Mouse (Mus musculus) kidney, postnatal 14 days (tissue): Measurements from ENCODE around the gene Gm5108.

ENCODE experiments used
- DNase-seq: peaks from one replicate; pipeline ENCODE4 v3.0.0; 2022; ENCODE audit warnings: mixed read lengths

The Gm5108 gene

DNA sequence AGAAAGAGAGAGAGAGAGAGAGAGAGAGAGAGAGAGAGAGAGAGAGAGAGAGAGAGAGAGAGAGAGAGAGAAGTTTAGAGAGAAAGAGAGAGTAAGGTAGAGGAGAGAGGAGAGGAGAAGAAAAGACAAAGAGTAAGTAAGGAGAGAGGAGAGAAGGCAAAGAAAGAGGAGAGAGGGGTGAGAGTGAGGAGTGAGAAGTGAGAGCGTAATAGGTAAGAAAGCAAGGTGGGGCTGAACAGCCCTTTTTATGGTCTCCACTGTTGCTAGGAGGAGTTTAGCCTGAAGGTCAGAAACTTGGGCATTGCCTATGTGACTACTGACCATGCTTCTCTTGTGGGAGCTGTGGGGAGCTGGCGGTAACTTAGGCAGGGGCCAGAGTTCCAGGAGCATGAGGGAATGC, at the start of gene Gm5108:
Gm5108 (plus strand) TSS at position 301 of the 400 bp plus-strand sequence.
- no peak for DNase-seq

DNA sequence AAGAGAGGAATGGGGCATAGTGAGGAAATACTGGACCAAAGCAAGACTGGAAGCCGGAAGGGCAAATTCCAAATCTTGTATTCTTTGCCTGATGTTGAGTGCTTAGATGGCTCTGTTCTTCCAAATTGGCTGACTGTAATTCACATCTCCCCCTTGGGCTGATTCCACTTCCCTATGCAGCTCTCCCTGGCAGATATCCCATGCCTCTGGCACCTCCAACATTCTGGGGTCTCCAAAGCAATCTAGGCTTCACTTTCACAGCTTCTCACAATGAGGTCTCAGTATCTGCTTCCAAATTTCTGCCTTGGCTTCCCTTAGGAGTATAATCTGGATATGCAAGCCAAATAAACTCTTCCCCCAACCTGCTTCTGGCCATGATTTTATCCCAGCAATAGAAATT, 42.5 kb upstream of the Gm5108 start:
- DNase-seq = no peak

DNA sequence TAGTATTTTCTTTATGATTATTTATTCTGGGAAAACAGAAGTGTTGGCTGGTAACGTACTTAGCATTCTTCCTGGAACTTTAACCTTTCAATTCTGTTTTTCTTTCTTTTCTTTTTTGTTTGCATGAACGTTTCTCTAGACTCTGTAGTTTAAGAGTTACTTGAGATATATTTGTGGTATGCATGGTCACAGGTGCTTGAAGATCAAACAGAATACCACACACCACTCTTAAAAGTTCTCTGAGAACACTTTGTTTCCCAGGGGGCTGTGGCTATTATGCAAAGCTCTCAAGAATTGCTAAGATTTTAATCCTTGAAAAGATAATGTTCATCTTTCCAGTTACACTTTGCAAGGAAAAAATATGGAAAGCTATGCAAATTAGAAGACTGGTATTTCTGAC, 36.9 kb upstream of the Gm5108 start:
- no peak for DNase-seq

DNA sequence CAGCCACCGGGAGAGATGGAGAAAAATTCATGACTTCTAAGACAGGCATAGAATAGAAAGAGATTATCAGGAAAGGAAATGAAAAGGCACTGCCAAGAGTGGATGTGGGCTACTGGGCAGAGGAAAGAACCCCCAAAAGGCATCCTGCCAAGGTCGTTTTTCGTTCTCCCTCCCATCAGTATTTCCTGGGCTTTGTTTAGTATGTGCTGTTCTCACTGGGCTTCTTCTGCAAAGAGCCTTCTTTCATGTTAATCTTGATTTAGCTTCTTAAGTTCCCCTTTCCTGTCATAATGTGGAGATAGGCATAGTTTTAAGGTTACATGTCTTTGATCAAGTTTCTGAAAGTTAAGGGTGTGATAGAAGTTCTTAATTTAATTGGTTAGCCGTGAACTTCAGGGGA, 10.9 kb upstream of the Gm5108 start:
- DNase-seq = no peak

DNA sequence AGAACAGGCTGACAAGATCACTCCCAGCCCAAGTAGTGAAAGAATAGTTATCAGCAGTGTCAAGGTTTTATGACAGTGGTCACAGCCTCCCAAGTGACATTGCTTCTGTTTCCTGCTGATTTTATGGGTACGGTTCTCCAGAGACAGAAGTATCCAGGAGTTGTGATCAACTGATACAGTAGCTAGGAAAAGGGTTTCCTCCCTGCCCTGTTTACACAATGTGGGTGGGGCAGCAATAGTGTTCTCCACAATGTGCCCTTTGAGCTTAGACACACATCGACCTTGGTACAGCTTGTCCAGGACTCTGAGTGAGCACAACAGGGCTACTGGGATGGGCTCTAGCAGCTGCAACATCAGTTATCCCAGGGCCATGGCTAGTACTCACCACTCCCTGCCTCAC, 9.8 kb upstream of the Gm5108 start:
- no peak for DNase-seq

DNA sequence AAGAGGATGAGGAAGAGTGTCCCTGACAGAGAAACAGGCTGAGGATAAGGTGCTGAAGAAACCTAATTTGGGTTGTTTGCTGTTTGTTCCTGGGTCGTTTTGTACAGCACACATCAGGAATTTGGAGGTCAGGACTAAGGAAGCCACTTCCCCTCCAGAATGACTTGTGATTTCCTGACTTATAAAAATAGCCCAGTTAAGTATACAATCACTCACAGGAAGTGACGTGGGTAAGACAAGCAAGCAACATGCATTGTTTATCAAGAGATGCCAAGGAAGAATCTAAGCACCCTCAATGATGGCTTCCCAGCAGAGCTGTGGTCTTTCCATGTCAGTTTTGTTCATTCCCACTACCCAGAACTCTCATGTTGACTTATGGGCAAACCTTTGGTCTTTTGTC, 1.7 kb downstream of the Gm5108 start:
- DNase-seq = peak; percentile 12

DNA sequence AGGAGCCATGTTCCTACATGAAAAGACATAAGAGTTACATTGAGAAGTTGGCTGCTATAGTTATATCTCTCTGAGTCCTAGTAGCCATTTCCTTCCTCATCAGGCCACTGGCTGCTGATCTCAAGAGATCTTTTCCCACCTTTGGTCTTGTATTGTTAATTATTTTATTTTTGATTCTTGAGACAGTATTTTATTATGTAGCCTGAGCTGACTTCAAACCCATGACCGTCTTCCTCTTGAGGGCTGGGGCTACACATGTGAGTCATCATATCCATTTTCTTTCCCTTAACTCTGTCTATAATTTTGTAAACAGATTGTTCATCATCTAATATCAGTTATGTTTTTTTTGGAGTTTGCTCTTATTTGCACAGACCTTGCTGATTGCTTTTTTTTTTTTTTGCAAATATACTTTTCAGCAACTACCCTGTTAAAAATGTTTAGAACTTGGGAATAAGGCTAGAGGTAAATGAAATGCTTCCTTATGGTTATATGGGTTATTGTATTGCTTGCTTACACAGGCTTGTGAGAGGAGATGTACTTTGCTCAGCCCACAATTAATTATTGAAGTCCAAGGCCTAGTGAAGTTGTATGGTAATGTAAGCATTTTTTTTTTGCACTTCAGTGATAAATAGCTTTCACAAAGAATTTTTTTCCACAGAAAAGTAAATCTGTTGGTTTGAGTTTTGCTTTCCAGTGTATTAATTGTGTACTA, 2.8 kb downstream of the Gm5108 start:
- DNase-seq = no peak

DNA sequence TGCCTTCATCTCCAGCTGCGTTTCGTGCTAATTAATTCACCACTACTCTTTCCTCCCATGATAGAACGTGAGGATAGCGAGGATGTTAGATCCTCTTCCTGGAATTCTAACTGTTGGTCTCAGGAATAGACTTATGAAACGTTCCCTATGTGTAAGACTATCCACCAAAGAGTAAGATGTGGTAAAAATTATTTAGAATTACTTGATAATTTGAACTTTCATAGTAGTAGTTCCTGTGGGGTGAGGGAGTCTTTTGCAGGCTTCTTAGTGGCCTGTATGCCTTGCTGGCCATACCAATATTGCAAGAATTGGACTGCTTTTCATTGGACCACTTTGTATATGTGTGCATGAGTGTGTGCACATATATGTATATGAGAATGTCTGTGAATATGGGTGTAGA, 4.9 kb downstream of the Gm5108 start, which contains the start of gene Gm21905:
Gm21905 (minus strand) TSS at position 101 of the 400 bp plus-strand sequence.
- DNase-seq = no peak

DNA sequence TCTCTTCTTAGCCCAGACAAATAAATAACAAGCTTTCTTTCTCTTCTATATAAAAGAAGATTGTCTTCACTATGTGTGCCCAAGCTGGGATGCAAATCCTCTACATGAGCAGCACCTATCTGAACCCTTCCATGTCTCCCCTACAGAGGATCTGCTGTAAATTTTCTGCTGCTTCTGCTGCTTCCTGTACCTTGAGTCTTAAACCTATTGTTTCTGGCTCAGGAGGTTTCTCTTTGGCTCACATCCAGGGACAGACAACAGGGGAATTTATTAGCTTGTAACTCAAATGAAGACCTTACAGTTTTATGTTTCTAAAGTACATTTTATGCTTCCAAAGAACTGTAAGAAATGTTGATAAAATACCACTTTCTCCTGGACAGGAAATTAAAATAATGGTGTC, 5.5 kb downstream of the Gm5108 start:
- DNase-seq = peak; percentile 58

DNA sequence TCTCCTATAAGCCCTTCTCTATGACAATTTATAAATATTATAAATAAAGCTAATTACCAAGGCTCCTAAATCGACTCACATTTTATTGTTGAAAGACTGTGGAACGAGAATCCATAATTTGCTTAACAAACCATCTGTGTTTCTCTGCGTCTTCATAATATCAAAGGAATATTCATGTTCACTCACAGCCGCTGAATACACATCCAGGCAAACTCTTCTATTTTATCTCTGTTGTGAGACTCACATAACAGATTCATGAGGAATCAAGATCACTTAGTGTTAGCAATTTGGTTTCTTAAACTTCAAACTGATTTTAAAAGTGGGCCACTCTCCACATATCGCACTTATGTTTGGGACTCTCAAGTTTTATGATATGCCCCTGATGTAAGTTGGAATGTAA, 6.6 kb downstream of the Gm5108 start:
- DNase-seq = no peak

DNA sequence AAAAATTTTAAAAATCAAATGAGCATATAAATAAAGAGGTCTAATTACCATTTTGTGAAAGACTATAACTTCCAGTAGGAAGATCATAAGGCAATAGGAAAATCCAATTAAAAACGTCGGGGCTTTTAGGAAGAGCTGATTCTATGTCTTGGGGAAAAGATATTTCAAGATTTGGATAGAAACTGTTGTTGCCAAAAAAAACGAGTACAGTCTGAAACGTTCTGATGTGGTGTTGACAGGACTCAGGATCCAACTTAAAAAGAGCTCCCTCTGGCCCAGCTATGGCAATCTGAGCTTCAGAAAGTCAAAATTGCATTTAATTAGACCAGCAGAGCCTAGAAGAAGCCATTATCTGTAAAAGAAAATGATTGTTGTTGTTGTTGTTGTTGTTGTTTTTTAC, 12.6 kb downstream of the Gm5108 start:
- no peak for DNase-seq

DNA sequence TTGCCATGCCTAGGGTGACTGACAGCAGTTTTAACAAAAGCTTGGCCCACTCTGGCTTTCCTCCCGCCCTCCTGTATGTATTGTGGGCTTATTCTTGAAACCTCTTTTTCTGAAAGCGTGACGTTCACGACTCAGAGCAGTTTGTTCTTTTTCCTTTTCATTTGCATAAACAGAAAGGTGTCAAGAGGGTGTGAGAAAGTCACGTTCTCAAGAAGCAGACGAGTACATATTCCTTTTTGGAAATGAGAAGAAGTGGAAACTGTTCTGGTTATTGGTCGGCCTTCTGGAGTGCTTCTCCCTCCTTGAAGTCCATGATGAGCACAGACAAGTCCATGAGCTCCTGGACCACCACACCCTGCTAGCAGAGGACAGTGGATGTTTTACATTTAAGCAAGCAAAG, 14.0 kb downstream of the Gm5108 start:
- DNase-seq = no peak

DNA sequence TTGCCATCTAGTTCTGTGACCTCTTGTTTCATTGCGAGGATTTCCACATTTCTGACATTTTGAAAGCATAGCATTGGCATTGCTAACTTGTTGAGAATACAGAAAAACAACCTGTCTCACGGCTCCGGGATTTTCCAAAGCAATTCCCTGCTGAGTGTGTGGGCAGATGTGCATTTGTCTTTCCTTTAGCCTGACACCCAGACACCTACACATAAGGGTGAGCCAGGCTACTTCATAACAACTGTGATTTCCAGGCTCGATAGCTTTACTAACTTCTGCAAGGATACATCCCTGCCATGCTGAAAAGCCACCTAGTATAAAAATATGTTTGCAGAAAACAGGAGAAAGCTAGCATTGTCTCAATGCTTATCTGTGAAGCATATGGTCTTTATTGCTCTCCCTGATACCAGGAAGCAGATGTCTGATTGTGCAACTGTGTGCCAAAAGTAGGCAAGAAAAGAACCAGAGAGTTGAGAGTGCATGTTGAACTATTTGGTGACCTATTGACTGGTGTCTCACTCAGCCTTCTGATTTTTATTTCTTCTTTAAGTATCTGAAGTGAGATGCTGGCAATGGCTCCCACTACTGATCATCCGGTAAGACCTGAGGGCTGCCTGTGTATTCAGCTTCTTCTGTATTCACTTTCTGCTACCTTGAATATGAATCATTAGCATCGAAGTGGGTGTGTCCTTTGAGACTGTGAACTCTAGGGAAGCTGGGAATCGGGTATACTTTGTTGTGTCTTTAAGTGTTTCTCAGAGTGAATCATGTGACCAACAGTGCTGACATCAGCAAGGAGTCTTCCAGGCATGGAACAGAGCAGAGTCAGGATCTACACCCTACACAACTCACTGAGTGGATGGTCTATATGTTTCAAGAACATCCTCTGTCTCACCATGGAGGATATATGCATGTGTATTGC, 20.5 kb downstream of the Gm5108 start:
- no peak for DNase-seq

DNA sequence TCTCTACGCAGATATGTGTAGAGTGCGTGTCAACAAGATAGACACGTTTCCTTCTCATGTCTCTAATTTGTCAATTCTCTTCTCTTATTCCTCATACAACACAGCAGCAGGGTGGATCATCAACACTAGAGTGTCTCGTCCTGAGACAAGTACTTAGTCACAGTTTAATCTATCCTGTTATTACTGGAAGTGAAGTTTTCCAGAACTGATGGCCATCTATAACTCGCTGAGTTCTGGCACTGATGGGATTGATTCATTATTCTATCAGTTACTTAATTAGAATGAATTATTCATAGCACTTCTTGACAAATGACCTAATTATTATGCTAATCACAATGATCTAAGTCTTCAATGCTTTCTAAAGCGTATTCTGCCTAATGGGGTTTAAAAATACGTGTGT, 28.1 kb downstream of the Gm5108 start:
- no peak for DNase-seq

DNA sequence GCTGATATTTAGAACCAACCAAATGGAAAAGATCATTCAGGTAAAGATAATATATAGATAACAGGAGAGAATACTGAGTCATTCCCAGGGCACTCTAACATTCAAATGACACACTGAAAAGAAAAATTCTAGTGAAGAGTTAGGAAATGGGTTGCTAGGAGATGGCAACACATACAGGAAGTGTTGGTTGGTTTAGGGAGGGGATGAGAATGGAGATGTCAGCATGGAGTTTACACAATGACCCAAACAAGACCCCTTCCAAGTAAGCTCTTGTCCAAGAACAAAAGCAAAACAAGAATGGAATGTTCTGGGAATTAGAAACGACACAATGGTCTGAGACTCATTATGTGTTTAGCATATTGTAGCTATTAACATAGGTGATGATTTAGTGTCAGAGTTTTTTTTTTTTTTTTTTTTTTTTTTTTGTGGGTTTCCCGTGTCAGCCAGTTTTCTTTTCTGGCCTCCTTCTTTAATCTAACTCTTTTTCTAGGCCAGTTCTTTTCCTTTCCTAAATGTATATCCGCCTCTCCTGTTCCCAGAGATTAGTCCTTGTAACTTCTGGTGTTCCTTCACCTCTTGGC, 40.6 kb downstream of the Gm5108 start:
- DNase-seq = no peak

DNA sequence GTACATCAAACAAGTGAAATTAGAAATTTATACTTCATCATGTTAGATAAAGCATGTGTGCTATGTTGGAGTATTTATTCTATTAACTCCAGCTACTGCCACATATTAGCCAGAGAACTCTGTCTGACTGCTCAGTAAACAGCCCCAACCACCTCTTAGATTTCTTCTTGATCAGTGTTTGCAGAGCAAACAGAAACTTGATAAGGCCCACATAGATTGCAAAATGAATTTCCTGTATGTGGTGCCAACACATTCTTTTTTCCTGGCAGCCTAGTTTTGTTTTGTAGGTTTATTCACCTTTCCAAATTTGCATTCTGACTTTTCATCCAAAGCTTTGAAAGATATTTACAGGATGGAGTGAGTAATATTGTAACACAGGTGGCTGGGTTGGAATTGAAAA, 49.0 kb downstream of the Gm5108 start:
- DNase-seq = no peak

DNA sequence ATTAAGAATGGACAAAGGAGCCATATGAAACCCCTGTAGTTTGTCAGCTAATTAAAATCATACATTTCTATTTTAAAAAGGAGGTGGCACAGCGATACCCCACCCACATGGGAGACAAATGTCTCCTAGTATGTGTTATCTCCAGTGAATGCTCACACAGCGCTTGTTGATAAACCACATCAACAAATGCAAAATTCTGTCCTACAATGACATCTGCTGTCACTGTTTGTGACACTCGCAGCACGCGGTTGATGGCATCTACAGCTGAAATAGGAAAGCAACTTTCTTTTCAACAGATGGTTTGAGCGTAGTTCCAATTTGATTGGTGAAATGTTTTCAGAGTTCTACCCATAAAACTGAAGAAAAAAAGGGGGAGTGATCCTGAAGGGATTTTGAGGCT, 61.1 kb downstream of the Gm5108 start:
- DNase-seq = no peak

DNA sequence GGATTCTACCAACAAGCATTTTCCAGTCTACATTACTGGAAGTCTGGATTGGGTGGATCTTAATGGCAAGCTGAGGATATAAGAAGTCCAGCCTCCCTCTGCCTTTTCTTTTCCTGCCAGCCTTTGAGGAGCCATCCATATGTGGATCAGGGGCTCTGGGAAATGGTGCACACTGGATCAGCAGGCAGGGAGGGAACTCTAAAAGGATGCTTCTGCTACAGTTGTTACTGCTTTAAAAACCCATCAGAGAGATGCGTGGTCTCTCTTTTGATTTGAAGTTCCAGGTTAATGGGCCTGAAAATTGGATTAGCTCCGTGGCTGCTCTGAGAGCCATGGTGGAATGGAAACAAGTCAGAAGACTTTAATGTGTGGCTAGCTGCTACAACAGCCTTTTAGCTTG, 62.4 kb downstream of the Gm5108 start:
- DNase-seq = no peak

DNA sequence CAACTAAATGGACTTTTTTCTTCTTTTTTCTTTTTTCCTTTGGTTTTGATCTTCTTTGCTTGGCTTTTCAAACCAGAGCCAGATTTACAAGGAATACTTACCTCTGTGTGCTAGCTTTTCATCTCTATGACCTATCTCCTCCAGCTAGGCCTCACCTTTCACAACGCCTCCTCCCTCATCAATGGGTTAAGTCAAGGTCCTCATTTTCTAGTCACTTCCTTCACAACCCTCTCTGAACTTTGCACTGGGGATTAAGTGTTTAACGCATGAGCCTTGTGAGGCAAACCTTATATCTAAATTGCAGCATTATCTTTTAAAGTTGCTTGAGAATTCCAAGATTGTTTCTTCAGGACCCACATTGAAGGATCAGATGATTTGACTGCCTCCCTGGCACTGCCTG, 63.0 kb downstream of the Gm5108 start:
- DNase-seq = no peak

DNA sequence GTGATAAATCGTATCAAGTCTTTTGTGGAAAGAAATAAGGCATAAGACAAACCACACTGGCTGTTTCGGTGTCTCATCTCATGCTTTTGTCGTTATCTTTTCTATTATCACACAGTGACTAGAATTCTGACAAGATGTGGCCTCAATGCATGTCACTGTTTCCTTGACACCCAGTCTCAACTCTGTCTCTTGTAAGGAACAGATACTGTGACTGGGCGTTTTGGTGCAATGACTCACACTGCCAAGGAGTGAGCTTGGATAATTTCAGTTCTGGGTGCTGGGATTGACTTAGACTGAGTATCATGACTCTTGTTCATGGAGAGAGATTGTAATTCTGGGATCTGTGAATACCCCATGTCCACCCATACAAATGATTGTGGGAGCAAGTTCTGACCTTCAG, 65.6 kb downstream of the Gm5108 start:
- DNase-seq = no peak

DNA sequence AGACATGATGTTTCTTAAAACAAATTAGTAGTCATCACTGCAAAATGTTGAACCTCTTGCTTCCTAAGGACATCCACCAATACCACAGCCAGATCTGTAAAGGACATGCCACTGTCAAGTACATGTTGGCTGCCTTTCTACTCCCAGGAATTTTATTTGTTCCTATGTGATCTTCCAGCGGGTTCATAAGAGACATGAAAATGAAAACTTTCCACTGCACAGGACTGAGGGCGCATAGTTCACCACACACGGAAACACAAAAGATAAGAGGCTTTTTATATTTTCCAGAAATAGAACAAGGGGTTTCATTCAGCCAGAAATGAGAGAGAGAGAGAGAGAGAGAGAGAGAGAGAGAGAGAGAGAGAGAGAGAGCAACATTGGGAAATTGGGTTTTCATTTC, 70.1 kb downstream of the Gm5108 start:
- DNase-seq = peak; percentile 1

DNA sequence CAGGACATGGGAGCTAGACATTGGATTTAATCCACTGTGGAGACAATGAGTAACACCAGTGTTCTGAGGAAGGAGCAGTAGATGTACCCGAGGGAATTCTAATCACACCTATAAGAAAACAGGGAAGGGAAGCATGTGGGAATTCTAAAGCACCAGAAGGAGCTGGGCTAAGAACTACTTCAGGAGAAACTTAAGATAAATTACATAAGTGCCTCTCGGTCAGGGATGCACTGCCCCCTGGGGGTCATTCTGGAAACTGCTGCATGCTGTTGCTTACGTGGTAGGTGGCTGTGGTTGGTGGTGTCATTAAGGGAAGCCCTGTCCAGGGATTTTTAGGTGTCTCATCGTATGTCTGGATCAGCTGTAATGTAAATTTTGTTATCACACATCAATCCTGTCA, 71.1 kb downstream of the Gm5108 start:
- peak; percentile 83 for DNase-seq

DNA sequence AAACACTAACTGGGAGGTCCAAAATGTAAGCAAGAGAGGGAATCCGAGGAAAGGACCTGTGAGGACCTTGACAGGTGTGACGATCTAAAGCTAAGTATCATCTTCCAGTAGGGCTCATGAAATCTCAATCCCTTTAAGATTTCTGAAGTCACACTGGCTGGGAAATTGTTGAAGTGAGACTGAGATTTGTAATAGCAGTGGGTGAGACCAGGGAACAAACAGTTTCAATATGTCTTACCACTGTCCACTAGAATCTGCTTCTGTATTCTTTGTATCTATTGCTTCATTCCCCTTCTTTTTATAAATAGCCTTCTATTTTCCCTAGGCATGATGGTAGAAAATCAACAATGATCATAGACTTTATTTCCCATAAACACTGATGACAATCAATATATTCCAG, 79.4 kb downstream of the Gm5108 start:
- no peak for DNase-seq
